ENCODE assay signal across 25 mouse cellular contexts in genomic region chr12:76605837-76606236, GRCm38 (mm10).
A peak's percentile ranks its signal among the peaks of the same experiment; 100 is the strongest.
DNase-seq lines count a peak whose midpoint lies in the region; ATAC-seq and TF ChIP-seq lines count a peak whose summit lies in the region.
"Had no signal": no experiment of that assay in that cellular context is flagged by ENCODE, and none has a peak within 500 bp of the region (broad histone marks: within the 10 kb centered on the region; RNA-seq: fewer than 3 reads in every experiment).

No protein-coding gene starts in this region.

- H3K4me1 ChIP-seq in forebrain, postnatal 0 days (ENCODE audit: insufficient read depth), result no peaks in the 10 kb centered on the region
- H3K4me1 ChIP-seq in forebrain, embryonic 13.5 days, result no peaks in the 10 kb centered on the region
- H3K4me1 ChIP-seq in midbrain, embryonic 16.5 days (ENCODE audit: control insufficient read depth, insufficient read depth, low read length), result no peaks in the 10 kb centered on the region
- H3K4me1 ChIP-seq in midbrain, embryonic 14.5 days (ENCODE audit: control insufficient read depth, insufficient read depth, low read length), result no peaks in the 10 kb centered on the region
- H3K4me1 ChIP-seq: embryonic facial prominence, embryonic 12.5 days; limb, embryonic 10.5 days; neural tube, embryonic 13.5 days had no signal

- H3K36me3 ChIP-seq in forebrain, postnatal 0 days (ENCODE audit: insufficient read depth), result 0 out of 2 replicates have a peak, but pooled peaks cover 4% of the 10 kb centered on the region
- H3K36me3 ChIP-seq in forebrain, embryonic 13.5 days (ENCODE audit: poor library complexity, severe bottlenecking), result no peaks in the 10 kb centered on the region
- no peaks in the 10 kb centered on the region for H3K36me3 ChIP-seq in midbrain, embryonic 16.5 days (ENCODE audit: control insufficient read depth, insufficient read depth, low read length)
- no peaks in the 10 kb centered on the region for H3K36me3 ChIP-seq in midbrain, embryonic 14.5 days (ENCODE audit: control insufficient read depth, insufficient read depth, low read length)
- H3K36me3 ChIP-seq: embryonic facial prominence, embryonic 12.5 days; limb, embryonic 10.5 days; neural tube, embryonic 13.5 days had no signal

- 69% methylated on average over 3 of the region's 3 CpGs for WGBS in forebrain, postnatal 0 days
- WGBS in forebrain, embryonic 13.5 days, result 62% methylated on average over 3 of the region's 3 CpGs
- WGBS in midbrain, embryonic 16.5 days, result 60% methylated on average over 3 of the region's 3 CpGs
- WGBS in midbrain, embryonic 14.5 days, result 61% methylated on average over 3 of the region's 3 CpGs

- no peak for DNase-seq in forebrain, postnatal 0 days
- DNase-seq in left cerebral cortex, adult 2 months (ENCODE audit: extremely low spot score in 1 of 2, low spot score in 2 of 2), result no peak
- no peak for DNase-seq in left cerebral cortex, postnatal 25 days (ENCODE audit: low spot score in 2 of 2)
- DNase-seq in midbrain, embryonic 14.5 days, result no peak
- DNase-seq in spleen, postnatal 14 days (ENCODE audit: low spot score in 2 of 2), result no peak
- DNase-seq in B cell, adult 2 months, result no peak
- DNase-seq: adrenal gland, adult 8-10 months; cerebellum, adult 9-10 months; heart, postnatal 36 days; kidney, adult 11 months; kidney, postnatal 10 days; lung, postnatal 10 days; thymus, adult 18-20 months; thymus, postnatal 4 days had no signal

- intact Hi-C loops in left cerebral cortex, adult 2 months (cut with DNase I), result no loop called here
- intact Hi-C loops in left cerebral cortex, postnatal 25 days (cut with DNase I), result no loop called here

- 0 out of 2 replicates have a peak, but pooled peaks have one; percentile 10 for TF ChIP-seq CTCF in forebrain, postnatal 0 days (IDR thresholded peaks at IDR 0.05; ENCODE audit: low read depth)
- TF ChIP-seq CTCF in left cerebral cortex, adult 2 months (IDR thresholded peaks at IDR 0.05), result peak; percentile 10

- H3K4me2 ChIP-seq in forebrain, postnatal 0 days (ENCODE audit: low read depth), result no peak overlapping the region
- H3K4me2 ChIP-seq in forebrain, embryonic 13.5 days, result no peak overlapping the region
- H3K4me2 ChIP-seq in midbrain, embryonic 16.5 days (ENCODE audit: low read length), result no peak overlapping the region
- H3K4me2 ChIP-seq in midbrain, embryonic 14.5 days (ENCODE audit: low read length), result no peak overlapping the region
- H3K4me2 ChIP-seq: embryonic facial prominence, embryonic 12.5 days; heart, embryonic 12.5 days; hindbrain, embryonic 15.5 days; liver, embryonic 11.5 days; neural tube, embryonic 13.5 days had no signal

- ATAC-seq in forebrain, postnatal 0 days, result no peak
- ATAC-seq in forebrain, embryonic 13.5 days, result no peak
- ATAC-seq in midbrain, embryonic 16.5 days, result 0 out of 2 replicates have a peak, but pooled peaks have one; percentile 25
- ATAC-seq in midbrain, embryonic 14.5 days (ENCODE audit: low FRiP score, low TSS enrichment), result no peak
- ATAC-seq: forebrain, embryonic 14.5 days had no signal

- no peak overlapping the region for H3K4me3 ChIP-seq in forebrain, postnatal 0 days (ENCODE audit: low read depth, low read length)
- no peak overlapping the region for H3K4me3 ChIP-seq in forebrain, embryonic 13.5 days
- no peak overlapping the region for H3K4me3 ChIP-seq in left cerebral cortex, adult 2 months
- no peak overlapping the region for H3K4me3 ChIP-seq in midbrain, embryonic 16.5 days (ENCODE audit: low read depth, low read length)
- no peak overlapping the region for H3K4me3 ChIP-seq in midbrain, embryonic 14.5 days (replicated peaks; ENCODE audit: low read depth, low read length)
- H3K4me3 ChIP-seq: embryonic facial prominence, embryonic 12.5 days; erythroblast, embryonic 14.5 days; heart, embryonic 12.5 days; hindbrain, embryonic 15.5 days; limb, embryonic 10.5 days; megakaryocyte, embryonic 14.5 days; neural tube, embryonic 13.5 days had no signal

- H3K27ac ChIP-seq in forebrain, postnatal 0 days (ENCODE audit: low read depth, low read length), result no peak overlapping the region
- H3K27ac ChIP-seq in forebrain, embryonic 13.5 days, result no peak overlapping the region
- no peak overlapping the region for H3K27ac ChIP-seq in left cerebral cortex, adult 2 months
- no peak overlapping the region for H3K27ac ChIP-seq in midbrain, embryonic 16.5 days (ENCODE audit: low read length)
- H3K27ac ChIP-seq in midbrain, embryonic 14.5 days (replicated peaks; ENCODE audit: low read depth, low read length), result no peak overlapping the region
- H3K27ac ChIP-seq: embryonic facial prominence, embryonic 12.5 days; hindbrain, embryonic 15.5 days; limb, embryonic 10.5 days; neural tube, embryonic 13.5 days had no signal

- no peaks in the 10 kb centered on the region for H3K9me3 ChIP-seq in forebrain, postnatal 0 days (ENCODE audit: low read length)
- H3K9me3 ChIP-seq in forebrain, embryonic 13.5 days (replicated peaks), result no peaks in the 10 kb centered on the region
- H3K9me3 ChIP-seq in midbrain, embryonic 16.5 days (replicated peaks; ENCODE audit: control insufficient read depth, low read length, poor library complexity, severe bottlenecking), result no peaks in the 10 kb centered on the region
- H3K9me3 ChIP-seq in midbrain, embryonic 14.5 days (ENCODE audit: control insufficient read depth, low read length), result no peaks in the 10 kb centered on the region
- H3K9me3 ChIP-seq: embryonic facial prominence, embryonic 12.5 days; heart, embryonic 12.5 days; hindbrain, embryonic 15.5 days; limb, embryonic 10.5 days; megakaryocyte, embryonic 14.5 days; neural tube, embryonic 13.5 days had no signal

- no peak overlapping the region for H3K9ac ChIP-seq in forebrain, postnatal 0 days
- no peak overlapping the region for H3K9ac ChIP-seq in forebrain, embryonic 13.5 days
- H3K9ac ChIP-seq in midbrain, embryonic 16.5 days (ENCODE audit: low read depth, low read length), result no peak overlapping the region
- H3K9ac ChIP-seq in midbrain, embryonic 14.5 days (replicated peaks; ENCODE audit: low read length), result no peak overlapping the region
- H3K9ac ChIP-seq: embryonic facial prominence, embryonic 12.5 days; heart, embryonic 12.5 days; hindbrain, embryonic 15.5 days; neural tube, embryonic 13.5 days had no signal

- no peaks in the 10 kb centered on the region for H3K27me3 ChIP-seq in forebrain, postnatal 0 days (ENCODE audit: insufficient read depth, low read length)
- H3K27me3 ChIP-seq in forebrain, embryonic 13.5 days, result no peaks in the 10 kb centered on the region
- H3K27me3 ChIP-seq in midbrain, embryonic 16.5 days (ENCODE audit: control insufficient read depth, insufficient read depth, low read depth, low read length), result no peaks in the 10 kb centered on the region
- H3K27me3 ChIP-seq in midbrain, embryonic 14.5 days (ENCODE audit: control insufficient read depth, insufficient read depth, low read length), result no peaks in the 10 kb centered on the region
- H3K27me3 ChIP-seq: embryonic facial prominence, embryonic 12.5 days; hindbrain, embryonic 15.5 days; neural tube, embryonic 13.5 days had no signal
